Mouse (Mus musculus): Measurements from ENCODE around the gene Zmynd8. TPM values are rescaled to one million over a fixed set of nuclear protein-coding genes. Genes with fewer than 3 reads are reported as not detected.
A peak's percentile ranks its signal among the peaks of the same experiment; 100 is the strongest.

The Zmynd8 gene
- total RNA-seq, 1 experiment from 2014 or later = 55.9 TPM

DNA sequence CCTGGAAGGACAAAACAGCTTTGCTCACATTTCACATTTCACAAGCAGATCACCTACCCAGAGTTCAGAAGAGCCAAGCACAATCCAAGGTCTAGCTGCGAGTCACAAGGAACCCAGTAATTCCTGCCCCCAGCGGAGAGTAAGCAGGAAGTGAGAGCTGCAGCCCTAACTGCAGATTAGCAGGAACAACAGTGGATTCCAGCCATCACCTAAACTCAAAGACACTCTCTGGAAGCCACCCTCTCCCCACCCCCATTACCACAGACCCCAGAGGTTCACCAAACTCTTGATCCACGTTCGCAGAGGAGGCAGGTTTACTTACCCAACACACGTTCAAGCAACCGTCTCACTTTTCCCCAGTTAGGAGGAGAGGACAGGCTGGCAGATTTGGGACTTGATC, 15.8 kb downstream of the Zmynd8 start:
- no peak for ATAC-seq (replicated peaks; ENCODE audit: low read depth, poor library complexity, severe bottlenecking)

DNA sequence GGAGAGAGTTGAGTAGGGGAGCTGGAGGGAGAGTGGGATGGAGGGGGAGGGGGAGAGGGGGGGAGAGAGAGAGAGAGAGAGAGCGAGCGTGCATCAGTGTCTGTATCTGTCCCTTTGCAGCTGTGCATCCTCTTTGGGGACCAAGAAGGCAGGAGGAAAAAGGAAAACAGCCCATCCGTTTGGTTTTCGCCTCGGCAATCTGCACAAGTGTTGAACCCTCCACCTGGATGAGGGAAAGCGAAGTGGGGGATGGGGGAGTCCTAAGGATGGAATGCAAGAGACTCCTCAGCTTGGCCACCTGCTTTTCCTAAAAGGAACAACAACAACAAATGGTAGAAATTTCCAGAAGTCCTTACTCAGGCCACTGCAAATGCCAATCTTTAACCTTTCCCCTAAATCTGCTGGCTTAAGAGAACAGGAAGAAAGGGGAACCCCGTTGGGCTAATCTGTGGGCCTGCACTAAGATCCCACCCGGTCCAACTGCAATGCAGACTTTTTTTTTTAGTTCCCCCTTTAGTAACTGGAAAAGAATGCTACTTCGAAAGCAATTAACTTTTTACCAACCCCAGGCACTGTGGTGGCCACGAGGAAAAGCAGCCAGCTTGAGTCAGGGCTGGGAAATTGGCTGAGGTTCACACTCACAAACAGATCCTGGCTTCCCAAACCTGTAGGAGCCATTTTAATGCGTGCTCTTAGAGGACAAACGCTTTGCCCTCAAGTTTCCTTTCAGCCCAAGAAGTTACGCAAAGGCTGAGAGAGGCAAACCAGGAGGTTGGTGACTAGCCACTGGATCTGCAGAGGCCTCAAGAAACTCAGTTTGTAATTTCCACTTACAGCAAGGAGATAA, 17.0 kb downstream of the Zmynd8 start:
- no peak for ATAC-seq (replicated peaks; ENCODE audit: low read depth, poor library complexity, severe bottlenecking)

DNA sequence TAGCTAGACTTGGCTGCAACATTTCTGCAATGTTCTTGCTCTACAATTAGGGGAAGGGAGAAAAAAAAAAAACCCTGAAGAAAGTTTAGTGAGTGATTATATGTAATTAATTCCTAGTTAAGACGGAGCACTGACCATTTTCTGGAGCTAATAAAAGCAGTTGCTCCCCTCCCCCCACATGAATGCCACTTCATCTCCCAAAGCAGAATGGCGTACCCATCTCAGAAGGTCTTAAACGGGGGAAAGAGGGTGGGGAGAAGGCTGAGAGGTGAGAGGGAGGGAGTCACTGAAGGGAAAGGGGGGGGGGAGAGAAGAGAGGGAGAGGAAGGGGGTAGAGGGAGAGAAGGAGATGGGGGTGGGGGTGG, 17.6 kb downstream of the Zmynd8 start:
- ATAC-seq (replicated peaks; ENCODE audit: low read depth, poor library complexity, severe bottlenecking) = no peak

DNA sequence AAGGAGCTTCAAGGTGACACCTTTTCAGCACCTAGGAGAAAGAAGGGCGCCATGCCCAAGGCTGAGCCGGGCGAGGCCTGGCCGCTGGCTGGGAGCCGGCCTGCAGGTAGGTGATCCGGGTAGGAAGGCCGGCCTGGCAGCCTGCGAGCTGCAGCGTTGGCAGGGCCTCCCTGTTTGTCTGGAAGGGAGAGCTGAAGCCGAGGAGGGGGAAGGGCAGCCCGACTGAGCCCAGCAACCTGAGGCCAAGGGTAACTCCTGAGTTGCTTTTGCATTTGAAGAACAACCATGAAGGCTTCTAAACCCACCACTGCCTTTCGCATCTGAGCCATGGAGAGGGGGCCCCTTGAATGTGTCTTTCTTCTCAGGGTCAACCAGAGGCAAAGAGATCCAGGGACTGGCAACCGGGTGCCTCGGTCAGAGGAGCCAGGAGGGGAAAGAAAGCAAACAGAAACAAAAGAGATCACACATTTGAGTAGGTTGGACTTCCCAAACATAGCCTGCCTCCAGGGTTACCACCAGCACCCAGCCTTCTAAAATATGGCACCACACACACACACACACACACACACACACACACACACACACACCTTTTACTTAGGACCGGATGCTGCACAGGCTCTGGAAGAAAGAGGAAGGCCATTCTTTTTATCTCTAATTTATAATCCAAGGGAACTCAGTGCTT, 18.2 kb downstream of the Zmynd8 start:
- no peak for ATAC-seq (replicated peaks; ENCODE audit: low read depth, poor library complexity, severe bottlenecking)

DNA sequence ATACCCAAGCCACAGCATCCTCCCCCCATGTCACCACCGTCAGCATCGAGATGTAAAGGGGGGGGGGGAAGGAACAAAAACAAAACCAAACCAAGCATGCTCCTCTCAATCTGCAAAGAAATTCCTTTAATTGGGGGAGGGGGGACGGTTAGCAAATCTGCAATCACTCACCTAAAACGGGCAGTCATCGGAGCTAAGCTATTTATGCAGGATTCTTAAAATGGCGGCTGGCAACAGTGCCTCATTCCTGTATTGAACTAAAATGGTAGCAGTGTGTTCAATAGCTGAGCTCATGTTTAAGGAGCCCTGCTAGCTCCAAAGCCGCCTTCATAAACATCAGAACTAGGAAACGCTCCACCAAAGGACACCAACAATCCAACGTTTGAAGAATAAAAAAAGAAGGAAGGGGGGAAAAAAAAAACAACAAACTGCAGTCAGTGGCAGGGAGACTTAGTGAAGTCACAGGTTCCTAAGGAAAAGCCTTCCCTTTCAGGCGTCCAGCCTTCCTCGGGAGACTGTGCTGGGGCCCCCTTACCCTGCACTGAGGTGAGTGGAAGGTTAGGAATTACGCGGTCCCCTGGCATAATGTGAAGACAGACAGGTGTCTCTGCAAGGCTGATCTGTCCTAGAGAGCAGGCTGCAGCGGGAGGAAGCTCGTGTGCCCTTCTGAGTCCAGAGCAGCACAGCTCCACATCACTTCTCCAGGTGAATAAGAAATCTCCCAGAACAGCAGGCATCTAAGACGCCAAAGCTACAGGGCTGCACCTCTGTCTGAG, 19.2 kb downstream of the Zmynd8 start:
- no peak for ATAC-seq (replicated peaks; ENCODE audit: low read depth, poor library complexity, severe bottlenecking)

DNA sequence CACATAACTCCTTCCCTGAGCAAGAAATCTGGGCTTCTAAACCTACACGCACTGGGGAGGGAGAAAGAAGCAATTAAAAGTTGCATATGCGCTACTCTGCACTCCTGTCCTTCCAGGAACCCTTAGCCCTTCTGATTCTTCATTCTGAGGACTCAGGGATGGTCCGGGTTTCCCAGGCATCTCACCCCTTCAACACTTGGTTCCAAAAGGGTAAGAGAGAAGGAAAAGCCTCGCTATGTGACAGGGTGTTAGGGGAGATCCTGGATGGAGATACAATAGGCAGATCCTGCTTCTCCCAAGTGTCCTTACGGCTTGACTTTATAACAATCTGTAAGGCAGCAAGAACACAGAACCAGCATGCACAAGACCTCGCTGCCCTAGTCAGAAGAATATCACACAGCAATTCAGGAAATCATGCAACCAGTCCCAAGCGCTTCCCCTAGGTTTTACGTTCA, 19.9 kb downstream of the Zmynd8 start:
- ATAC-seq (replicated peaks; ENCODE audit: low read depth, poor library complexity, severe bottlenecking) = no peak

DNA sequence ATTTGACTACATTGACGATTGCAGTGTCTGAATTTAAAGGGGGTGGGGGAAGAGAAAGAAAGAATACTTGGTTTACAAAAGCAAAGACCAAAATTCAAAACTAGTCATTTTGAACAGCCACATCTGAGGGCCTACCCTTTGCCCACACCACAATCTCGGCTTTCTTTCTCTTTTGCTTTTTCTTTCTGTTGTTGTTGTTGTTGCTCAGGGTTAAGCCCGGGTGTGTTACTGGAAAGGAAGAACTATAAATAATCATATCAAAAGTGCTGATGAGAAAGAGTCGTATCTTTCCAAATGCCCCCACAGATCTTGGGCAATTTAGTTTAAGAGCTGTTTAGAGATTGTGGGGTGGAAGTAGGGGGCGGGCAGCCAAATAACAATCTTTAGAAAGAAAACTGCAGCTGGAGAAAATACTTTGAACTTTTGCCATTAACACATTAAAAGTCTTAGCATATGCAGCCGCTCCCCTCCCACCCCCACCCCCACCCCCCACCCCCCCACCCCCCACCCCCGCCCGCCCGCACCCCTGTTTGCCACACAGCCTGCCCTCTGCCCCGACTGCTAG, 20.7 kb downstream of the Zmynd8 start:
- ATAC-seq (replicated peaks; ENCODE audit: low read depth, poor library complexity, severe bottlenecking) = no peak

DNA sequence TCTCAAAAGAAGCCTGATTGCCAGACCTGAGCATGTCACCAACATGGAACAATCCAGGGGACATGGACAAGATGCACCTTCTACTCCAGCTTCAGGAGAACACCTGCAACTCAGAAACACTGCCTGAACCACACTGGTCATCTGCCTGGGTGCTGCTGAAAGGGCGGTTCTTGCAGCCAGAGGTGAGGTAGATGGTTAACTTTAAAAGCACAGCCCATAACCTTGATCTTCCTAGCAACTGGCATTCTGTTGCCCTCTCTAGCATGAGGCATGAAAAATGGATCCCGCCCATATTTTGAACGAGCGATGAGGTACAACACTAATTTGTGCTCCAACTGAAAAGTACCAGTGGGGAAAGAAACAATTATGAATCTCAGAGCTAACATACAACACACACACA, 21.6 kb downstream of the Zmynd8 start:
- no peak for ATAC-seq (replicated peaks; ENCODE audit: low read depth, poor library complexity, severe bottlenecking)

DNA sequence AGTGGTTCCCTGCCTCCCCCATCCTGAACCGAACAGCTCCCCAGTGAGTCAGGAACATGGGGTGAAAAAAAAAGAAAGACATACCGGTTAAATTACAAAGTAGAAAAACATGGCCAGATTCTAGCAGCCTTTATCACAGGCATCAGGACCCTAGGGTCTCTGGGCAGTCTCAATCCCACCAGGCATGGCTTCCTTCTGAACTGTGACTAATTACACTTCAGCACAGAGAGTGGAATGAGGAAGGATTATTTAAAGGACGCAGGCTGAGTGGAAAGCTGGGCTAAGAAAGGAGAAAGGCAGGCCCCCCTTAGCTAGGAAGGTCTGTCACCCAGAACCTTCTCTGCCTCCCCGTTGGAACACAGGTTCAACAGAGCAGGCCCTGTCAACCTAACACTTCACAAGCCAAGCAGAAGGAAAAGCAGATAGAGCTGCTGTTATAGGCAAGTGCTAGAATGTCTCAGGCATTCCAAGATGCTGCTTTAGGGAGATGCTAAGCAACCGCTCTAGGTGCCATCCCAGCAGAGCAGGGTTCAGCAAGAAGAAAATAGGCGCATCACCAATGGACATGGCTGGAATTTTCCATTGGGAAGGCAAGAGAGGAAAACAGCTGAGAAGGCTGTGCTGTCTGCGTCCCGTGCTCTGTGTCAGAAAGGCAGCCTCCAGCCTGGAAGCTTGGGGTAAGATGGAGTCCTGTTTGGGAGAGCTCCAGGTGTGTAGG, 22.5 kb downstream of the Zmynd8 start:
- ATAC-seq (replicated peaks; ENCODE audit: low read depth, poor library complexity, severe bottlenecking) = no peak

DNA sequence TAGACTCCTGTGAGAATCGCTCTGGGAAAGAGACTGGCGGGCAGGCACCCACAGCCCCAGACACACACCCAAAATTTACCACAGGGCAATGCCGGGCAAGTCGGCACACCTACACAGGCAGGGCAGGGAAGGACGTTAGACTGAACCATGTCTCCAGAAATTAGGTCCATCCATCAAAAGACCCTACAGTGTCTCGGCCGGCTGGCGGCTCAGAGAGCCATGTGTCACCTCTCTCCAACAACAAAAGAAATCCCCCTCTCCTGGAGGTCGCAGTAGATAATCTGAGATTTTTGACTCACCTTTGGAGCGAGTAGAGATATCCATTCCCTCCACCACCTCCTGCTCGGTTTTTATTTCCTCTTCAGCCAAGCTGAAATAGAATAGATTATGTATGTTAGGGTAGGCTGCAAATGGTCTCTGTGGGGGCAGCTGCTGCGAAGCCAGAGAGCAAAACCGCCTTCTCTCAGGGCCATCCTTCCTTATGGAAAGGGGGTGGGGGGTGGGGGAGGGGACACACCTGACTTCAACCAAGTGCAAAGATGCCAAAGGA, 23.3 kb downstream of the Zmynd8 start:
- no peak for ATAC-seq (replicated peaks; ENCODE audit: low read depth, poor library complexity, severe bottlenecking)

DNA sequence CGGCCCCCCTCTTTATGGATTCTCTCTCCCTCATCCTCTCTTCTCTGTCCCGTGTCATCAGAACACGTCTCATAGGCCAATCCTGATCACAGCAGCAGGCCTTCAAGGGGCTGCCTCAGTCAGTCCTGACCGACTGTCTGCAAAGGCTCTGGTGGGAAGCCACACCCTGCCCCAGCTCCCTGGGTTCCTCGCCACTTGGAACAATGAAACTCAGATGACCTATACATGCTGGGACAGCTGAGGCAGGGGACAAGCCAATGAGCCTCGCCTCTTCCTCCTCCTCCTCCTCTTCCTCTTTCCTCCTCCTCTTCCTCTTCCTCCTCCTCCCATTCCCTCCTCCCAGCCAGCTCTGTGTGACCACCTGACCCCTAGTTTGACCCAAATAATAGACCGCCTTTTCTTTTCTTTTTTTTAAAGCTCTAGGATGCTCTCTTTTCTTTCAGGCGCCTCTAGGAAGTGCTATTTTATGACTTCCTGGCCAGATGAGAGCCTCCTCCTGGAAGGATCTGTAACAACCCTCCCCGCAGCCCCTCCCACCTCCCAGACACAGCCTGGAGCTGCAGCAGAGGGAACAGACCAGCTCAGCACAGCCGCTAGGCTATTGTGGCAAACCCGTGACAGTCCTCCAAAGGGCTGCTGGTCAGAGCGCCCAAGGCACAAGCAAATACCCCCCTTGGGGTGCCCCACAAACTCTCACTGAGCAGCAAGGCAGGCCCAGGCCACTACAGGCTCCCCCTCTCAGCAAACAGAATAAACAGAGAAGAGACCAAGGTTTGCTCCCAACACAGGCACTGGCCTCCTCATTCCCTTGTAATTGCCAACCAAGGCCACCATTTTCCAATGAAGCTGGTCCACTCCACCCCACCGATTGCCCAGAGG, 24.1 kb downstream of the Zmynd8 start:
- peak; percentile 65 for ATAC-seq (replicated peaks; ENCODE audit: low read depth, poor library complexity, severe bottlenecking)

DNA sequence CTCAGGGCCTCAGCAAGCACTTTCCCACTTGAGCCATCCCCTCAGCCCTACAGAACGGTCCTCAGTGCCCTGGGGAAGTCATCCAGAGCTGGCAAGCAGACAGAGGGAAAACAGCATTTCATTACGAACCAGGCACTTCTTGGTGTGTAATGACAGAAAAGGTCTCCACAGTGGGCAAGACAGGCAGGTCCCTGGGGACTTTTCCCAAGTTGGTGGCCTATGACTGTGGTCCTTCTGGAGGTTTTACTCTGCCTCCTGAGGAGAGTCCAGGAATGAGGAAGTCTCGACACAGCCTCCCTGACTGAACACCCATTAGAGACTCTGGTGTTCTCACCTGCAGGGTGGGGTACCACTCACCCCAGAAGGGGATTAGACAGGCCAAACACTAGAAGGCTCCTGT, 25.0 kb downstream of the Zmynd8 start:
- no peak for ATAC-seq (replicated peaks; ENCODE audit: low read depth, poor library complexity, severe bottlenecking)

DNA sequence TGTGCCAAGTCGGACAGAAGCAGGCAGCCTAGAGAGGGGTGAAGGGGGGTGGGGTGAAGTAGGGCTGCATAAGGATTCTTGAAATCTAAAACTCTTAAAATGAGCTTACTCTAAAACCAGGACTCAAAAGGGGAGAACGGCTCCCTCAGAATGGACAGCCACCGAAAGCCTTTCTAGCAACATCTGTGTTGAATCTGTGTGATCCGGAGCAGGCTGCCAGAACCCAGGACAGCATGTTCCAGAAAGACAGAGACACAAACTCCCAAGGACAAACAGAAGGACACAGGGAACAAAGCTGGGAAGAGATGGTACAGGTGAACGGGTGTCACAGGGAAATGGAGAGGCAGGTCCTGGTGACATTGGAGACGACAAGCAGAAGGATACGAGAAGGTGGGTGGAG, 25.6 kb downstream of the Zmynd8 start:
- no peak for ATAC-seq (replicated peaks; ENCODE audit: low read depth, poor library complexity, severe bottlenecking)

DNA sequence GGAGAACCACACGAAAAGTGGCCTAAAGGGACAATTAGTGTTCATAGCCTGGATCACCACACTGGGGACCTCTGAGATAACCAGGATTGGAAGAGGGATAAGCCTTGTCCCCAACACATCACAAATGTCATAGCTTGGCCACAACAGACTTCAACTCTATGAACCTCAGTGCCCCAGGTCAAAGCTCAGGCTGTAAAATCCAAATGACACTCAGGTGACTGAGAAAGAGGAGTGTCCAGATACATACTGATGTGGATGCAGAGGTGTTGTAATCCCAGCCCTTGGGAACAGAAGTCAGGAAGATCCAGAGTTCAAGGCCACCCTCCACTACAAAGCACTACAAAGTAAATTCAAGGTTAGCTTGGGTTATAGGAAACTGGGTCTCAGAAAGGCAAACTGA, 29.6 kb downstream of the Zmynd8 start:
- ATAC-seq (replicated peaks; ENCODE audit: low read depth, poor library complexity, severe bottlenecking) = no peak

DNA sequence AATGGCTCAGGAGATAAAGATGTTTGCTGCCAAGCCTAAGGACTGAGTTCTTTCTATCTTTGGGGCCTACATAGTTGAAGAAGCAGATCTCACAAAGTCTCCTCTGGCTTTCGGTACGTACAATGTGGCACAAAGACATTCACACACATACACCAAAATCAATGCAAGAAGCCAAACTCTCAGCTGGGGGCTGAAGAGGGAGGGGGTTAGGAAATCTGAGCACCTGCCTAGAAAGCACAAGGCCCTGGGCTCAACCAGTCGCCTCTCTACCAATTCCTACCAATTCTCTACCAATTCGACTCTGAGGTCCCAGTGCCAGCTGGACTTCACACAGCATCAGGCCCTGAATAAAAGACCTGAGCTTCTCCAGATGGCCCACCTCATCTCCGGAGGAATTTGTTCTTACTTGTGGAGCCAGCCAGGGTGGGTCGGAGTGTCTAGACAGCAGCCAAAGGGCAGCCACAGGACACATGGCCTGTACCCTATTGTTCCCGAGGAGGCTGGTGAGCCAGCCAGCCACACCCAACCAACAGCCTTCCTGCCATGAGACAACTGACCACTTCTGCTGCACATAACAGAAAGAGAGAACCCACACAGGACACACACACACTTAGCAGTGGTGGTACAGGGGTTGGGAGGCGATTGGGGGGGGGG, 30.2 kb downstream of the Zmynd8 start:
- peak; percentile 50 for ATAC-seq (replicated peaks; ENCODE audit: low read depth, poor library complexity, severe bottlenecking)

DNA sequence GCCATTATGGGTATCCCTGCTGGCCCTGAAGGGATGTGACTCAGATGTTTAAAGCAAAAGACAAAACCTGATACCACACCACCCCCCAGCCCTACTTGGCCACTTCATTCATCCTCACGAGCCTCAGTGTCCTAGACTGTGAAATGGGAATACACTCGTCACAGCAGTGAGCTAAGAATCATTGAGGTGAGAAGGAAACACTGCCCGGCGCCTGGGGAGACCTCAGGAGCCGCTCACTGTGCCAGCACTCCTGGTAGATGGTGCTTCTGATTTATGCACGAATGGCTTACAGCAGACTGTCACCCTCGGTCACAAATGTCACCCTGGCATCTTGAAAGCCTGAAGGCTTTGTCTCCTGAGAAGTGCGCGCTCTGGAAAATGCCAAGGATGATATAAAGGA, 31.3 kb downstream of the Zmynd8 start:
- ATAC-seq (replicated peaks; ENCODE audit: low read depth, poor library complexity, severe bottlenecking) = no peak

DNA sequence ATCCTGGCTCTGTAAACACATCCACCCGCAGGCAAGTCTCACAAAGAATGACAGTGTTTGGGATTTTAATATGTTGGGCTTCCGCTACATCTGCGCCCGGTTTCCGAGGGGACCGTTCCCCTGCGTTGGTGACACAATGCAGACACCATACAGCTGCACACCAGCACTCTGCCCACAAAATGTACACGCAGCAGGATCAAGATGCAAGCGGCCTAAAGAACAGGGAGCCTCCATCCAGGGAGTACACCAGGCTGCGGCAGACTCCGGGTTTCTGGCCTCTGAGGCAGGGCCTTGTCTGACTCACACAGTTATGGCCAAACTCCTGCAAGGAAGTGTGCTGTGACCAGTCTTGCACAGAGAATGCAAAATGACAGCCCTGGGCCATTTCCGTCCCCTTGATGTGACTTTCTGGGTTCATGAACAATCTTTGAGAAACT, 31.8 kb downstream of the Zmynd8 start:
- ATAC-seq (replicated peaks; ENCODE audit: low read depth, poor library complexity, severe bottlenecking) = no peak

DNA sequence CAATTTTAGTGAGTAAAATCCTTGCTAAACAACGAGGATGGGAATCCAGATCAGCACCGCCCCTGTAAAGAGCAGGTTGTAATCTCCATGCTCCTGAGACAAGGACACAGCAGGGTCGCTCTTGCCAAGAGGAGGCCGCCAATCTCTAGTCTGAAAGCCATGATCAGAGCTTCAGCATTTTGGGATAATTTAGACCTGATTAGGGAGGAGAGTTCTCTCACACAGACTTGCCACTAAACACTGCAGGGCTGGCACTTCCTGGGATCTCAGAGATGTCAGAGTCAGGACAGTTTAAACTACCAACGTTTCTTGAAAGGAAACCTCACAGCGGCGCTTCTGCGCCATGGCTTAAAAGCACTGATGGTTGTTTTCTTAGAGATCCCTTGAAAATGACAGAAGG, 32.4 kb downstream of the Zmynd8 start:
- no peak for ATAC-seq (replicated peaks; ENCODE audit: low read depth, poor library complexity, severe bottlenecking)

Measured in common myeloid progenitor, adult 5-6 weeks (primary cell).